Mouse (Mus musculus) layer of hippocampus, adult 9-10 months (tissue): ENCODE measurements around the gene Scn1b.

ENCODE experiments used
- DNase-seq: peaks from one replicate; pipeline ENCODE4 v3.0.0; 2022; ENCODE audit warnings: low spot score

Scn1b gene

DNA sequence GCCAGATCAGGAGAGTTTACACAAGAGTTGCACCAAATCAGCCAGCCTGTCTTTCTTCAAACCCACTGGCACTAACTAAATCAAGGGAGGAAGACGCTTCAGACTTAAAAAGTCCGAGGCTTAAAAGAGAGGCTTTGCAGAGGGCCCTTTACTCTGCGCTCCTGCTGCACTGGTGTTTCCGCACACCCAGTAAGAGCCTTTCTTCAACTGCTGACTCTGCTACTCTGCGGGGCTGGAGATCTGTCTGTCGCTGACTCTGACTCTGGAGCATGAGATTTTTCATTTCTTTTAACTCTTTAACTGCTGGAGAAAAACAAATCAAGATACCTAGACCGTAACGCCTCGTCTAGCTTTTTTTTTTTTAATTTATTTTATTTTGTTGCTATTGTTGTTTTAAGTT, 42.7 kb downstream of the Scn1b start:
- DNase-seq, result no peak

DNA sequence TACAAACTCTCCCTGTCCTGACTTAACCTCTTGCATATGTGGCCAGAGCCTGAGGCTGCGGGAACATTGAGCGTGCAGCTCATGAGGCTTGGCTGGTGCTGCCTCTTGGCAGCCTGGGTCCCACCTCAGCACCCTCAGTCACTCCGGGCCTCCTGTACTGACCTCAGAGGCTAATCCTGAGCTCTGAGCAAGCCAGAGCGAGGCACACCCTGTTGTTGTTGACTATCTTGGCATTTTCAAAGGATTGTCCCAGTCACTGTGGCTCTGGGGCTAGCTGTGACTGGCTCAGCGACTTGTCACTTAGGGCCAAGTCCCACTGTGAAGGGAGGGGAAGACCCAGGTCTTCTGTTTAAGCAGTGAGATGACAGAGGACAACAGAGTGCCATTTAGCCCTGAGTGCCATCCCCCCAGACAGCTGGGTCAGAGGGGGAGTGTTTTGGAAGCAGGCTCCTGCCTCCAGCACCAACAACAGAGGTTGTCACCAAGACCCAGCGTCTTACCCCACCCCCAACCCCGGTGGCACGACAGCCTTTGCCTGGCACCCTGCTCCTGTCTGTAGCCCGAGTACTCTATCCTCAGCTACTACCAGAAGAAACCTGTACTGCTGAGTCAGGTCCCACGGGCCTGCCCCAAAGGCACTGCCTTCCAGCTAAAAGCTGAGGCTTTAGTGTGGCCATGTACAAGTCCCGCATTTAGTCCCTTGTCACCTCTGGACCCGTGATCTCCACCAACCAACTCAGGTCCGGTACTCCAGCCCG, 43.8 kb downstream of the Scn1b start:
- no peak for DNase-seq

DNA sequence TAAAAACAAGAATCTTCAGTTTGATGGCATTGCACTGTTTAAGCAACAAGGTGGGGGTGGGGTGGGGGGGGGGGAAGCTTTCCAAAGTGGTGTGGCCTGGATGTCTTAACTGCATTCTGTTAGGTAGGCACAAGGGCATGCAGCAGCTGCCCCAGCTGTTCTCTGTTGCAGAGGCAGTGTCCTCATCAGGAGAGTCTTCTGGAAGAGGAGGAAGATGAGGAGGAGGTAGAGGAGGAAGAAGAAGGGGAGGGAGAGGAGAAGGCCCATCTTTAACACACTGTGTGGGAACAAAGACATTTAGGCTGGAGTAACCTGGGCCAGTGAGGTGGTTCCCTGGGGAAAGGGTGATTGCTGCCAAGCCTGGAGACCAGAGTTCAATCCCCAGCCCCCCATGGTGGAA, 44.7 kb downstream of the Scn1b start:
- DNase-seq, result no peak

DNA sequence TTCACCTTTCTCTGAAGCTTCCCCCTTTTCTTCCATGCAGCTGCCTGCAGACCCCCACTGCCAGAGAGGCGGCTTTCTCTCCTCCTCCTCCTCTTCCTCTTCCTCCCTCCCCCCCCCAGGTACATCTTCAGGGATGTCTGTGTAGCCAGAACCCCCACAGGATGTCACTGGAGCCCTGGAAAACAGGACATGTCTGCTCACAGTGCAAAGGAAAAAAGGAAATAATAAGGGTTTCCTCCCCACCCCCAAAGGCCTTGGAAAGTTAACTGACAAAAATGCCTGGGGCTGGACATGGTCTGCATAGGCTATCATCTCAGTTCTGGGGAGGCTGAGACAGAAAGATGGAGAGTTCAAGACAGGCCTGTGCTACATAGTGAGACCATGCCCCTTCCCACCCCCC, 45.7 kb downstream of the Scn1b start:
- DNase-seq, result no peak

DNA sequence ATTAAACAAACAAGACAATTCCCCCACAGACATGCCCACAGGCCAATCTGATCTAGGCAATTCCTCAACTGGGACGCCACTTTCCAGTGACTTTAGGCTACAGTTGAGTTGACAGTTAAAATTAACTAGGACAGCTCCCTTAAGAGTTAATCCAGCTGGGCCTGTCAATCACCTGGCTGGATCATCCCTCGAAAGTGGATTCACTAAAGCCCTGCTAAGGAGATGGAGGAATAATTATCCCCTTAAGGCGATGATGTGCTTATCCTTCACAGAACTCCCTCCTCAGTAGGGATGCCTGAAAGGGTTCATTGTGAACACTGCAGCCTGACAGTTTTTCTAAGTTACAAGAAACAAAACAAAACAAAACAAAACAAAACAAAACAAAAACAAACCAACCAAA, 46.2 kb downstream of the Scn1b start:
- DNase-seq, result no peak

DNA sequence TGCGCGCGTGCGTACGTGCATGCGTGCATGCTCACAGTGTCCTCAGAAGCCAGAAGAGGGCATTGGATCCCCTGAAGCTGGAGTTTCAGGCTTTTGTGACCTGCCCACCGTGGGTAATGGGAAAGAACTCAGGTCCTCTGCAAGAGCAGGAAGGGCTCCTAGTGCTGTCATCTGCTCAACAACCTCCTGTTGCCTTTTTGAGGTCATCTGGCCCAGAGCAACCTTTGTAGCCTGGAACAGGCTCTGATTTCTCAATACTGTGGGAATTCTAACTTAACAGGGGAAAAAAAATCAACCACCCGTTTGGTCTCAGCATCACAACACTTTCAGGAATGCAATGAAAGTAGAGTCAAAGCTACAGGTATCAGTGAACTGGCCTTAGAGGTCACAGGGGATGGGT, 47.1 kb downstream of the Scn1b start:
- DNase-seq, result no peak

DNA sequence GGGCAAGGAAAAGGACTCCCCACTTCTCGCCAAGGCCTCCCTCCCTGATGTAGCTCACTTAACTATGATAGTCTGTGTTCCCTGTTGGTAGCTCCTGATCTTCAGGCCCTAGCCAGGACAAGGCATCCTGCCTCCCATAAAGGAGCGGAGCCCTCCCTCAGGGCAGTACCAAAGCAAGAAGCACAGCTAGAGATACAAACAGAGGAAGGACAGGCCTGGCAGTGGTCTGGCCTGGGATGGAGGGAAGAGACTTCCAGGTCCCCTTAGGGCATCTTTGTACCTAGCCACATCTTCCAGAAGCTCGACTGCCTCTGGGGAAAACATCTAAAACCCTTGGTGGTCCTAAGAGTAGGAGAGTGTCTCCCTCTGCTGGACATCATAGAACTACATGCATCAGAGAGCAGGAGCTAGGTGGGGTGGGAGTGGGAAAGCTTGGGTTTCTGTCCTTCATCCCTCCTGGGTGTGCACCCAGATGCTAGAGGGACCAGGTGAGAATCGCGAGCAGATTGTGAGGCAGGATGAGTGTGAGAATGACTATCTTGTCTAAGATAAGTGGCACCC, 48.8 kb downstream of the Scn1b start:
- DNase-seq, result peak; percentile 75

DNA sequence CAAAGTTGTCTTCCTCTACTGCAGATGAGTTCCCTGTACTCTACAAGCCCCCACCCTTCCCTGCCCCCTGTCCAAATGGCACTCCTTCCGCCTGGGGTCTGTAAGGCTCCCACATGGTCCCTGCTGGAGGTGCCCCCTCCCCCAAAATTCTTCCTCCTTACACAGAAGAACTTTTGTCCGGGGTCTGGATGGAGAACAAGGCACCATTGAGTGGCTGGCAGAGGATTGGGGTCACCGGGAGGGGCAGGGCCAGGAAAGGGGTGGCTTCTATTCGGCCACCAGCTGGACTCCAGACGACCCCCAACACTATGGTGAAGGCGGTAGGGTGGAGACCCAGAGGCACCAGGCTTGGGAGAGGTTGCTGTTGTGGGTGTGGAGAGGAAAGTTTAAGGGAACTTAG, 49.3 kb downstream of the Scn1b start:
- no peak for DNase-seq

DNA sequence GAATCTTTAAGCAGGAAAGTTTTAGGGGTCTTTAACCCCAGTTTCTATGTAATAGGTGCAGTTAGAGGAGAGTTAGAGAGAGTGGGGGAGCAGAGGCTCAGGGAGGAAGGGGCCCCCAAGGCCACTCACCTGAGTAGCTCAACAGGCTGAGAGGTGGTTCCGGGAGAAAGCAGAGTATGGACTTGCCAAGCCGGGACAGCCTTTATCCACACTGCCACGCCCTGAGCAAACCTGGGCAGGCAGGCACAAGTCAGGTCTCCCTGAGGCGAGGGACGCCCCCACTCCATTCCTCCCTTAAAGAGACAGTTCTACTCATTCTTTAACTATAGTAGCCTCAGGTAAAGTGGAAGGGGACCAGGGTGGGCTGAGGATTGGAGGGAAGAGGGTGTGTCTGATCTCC, 50.3 kb downstream of the Scn1b start, which contains the start of gene Fxyd3:
TSS of gene Fxyd3 (minus strand) at position 213 of the 400 bp plus-strand sequence.
- no peak for DNase-seq

DNA sequence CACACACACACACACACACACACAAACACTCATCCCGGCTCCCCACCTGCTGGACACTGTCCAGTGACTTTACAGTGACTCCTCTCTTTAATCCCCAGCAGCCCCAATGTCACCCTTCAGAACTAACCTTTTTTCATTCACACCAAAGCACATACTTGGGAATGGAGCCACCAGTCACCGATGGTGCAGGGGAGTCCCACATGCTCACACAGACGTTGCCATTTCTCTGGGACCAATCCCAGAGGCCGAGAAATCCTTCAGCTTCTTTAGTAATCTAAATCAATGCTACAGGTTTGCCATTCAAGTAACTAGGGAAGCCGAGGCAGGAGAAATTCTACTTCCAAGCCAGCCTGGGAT, 52.1 kb downstream of the Scn1b start:
- no peak for DNase-seq

DNA sequence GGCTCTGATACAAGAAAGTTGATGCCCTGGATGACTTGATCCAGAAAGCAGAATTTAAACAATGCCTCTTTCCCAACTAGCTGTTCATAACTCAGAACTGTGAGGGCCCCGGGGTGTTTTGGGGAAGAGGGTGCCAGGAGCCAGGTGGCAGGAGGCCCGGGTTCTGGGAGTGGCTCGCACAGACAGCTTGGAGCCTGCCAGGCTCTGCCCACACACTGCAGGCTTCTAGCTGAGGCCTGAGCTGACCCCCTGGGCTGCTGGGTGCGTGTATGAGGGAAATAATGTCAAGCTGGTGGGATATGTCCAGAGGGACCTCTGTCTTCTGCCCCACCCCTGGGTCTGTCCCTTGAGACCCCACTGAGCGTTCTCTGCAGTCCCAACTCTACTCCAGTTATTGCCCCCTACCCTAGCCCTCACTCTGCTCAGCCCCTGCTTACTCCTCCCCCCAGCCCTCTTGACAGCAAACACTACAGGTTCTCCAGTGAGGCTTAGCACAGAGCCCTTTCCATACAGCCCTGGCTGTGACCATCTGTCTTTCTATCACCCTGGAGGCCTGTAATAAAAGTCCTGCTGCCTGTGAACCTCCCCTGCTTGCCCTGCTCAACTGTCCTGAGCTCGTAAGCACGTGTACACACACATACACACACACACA, 52.6 kb downstream of the Scn1b start:
- DNase-seq, result no peak

DNA sequence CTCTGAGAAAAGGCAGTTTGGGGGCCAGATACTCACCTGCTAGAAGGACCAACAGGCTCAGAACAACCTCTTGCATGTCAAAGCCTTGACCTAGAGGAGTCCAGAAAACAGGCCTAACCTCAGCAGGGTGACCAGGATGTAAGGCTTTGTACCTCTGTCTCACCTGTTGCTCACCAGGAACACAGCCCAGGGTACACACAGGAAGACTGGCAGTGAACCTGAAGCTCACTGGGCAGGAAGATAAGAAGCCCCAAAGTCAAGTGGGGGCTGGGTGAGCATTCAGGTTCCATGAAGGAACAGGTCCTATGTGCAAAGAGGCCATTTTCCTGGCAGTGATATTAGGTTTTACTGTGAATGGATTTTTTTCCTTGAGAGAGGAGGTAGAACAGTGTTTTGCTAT, 53.3 kb downstream of the Scn1b start:
- DNase-seq, result no peak

DNA sequence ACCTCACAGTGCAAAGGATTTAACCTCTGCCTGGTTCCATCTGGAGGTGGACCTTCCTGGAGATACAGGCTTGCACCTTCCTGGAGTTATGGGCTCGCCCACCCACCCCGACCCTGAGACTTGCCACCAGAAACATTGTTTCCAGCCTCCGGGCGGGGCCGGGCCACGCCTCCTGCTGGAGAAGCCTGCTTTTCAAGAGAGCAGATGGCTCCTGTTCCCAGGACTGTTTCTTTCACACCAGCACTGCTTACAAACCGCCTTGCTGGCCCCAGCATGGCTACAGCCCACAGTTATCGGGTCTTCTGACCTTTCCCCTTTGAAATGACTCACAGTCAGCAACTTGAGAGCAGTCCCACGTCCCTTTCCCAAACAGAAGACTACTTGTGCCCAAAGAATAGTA, 54.5 kb downstream of the Scn1b start:
- no peak for DNase-seq

DNA sequence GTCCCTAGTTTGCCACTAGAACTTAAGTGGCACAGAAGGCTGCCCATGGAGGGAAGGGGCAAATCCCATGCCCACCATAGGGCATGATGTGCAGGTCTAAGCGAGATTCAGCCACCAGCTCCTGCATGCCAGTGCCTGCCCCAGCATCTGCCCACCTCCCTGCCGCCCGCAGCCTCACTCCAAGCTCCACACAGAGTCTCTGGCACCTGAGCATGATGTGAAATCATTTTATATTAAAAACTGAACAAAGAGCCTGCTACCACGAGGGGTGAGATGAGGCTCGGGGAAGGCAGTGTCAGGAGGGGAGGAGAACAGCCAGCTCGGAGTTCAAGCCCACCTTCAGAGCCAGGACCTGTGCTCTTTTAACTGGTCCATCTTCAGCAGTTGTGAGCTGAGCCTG, 56.5 kb downstream of the Scn1b start:
- DNase-seq, result no peak

DNA sequence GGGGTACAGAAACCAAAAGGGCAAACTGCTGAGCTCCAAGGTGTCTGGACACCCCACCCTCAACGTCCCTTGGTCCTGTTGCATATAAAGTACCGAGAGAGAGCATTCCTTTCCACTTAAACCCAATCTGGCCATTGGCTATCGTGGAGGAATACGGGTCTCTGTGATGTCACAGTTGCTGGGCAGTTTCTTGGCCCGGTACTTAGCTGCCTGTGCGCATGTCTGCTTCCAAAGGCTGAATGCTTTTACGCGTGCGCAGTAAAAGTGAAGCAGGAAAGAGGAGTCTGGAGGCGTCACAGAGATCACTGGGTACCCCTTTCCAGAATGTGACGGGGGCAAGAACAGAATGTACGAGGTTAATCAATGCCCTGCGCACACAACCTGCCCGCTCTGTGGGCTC, 57.3 kb downstream of the Scn1b start:
- no peak for DNase-seq

DNA sequence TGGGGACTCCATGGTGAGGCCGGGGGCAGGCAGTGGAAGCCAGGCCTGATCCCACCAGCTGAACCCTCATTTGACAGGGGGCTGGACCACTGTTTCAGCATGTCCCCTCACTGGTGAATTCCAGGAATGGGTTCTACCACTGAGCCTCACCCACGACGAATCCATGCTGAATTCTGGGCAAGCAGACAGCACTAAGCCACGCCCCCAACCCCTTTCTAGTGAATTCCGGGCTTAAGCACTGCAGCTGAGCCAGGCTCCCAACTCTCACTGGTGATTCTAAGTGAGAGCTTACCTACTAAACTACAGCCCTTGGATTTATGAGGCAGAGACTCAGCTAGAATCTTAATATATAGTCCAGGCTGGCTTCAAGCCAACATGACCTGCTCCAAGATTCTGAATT, 59.0 kb downstream of the Scn1b start:
- DNase-seq, result no peak
